Mouse (Mus musculus) small intestine, adult 2 months (tissue): ENCODE measurements around the gene Gm45208. TPM values are rescaled to one million over a fixed set of nuclear protein-coding genes. Genes with fewer than 3 reads are reported as not detected.

ENCODE experiments used
- H3K27ac ChIP-seq: fragments of 200-500 bp; 2 replicates; pipeline ENCODE4 v1.5.1; 2012; ENCODE audit warnings: low read depth, low read length, control low read depth, inconsistent platforms; ENCODE audit not compliant: insufficient read depth
- H3K27me3 ChIP-seq: fragments of 200-500 bp; 2 replicates; pipeline ENCODE4 v1.6.1; 2012; ENCODE audit warnings: mild to moderate bottlenecking, moderate library complexity, low read length, inconsistent platforms; ENCODE audit not compliant: control insufficient read depth, insufficient read depth
- H3K36me3 ChIP-seq: fragments of 200-500 bp; 2 replicates; pipeline ENCODE4 v1.6.1; 2012; ENCODE audit warnings: mild to moderate bottlenecking, low read length, control low read depth, inconsistent platforms; ENCODE audit not compliant: control insufficient read depth, insufficient read depth
- H3K4me1 ChIP-seq: fragments of 200-500 bp; 2 replicates; pipeline ENCODE4 v1.6.1; 2012; ENCODE audit warnings: low read length, inconsistent platforms, mixed read lengths; ENCODE audit not compliant: control insufficient read depth, insufficient read depth, insufficient read length
- H3K4me3 ChIP-seq: fragments of 200-500 bp; 2 replicates; pipeline ENCODE4 v1.5.1; 2012; ENCODE audit warnings: low read depth, mild to moderate bottlenecking, control low read depth, inconsistent platforms, low read length, moderate library complexity
- CTCF ChIP-seq: fragments of 200-500 bp; IDR thresholded peaks from 2 replicates; pipeline ENCODE4 v1.5.1; 2012; ENCODE audit warnings: low read depth, mild to moderate bottlenecking, control low read depth, inconsistent platforms, low read length, moderate library complexity, mixed read lengths; ENCODE audit not compliant: insufficient replicate concordance, insufficient read length; ENCODE audit errors: extremely low read depth
- POLR2A ChIP-seq: fragments of 200-500 bp; IDR thresholded peaks from 2 replicates; pipeline ENCODE4 v1.6.1; 2012; ENCODE audit warnings: low read depth, mild to moderate bottlenecking, control low read depth, inconsistent platforms, low read length, moderate library complexity
- WGBS: fragments of 180-500 bp; shearing (Covaris S2); methylation state at CpG from one replicate; pipeline ENCODE4 v1.1.7; 2018; 5-methylcytosine and 5-hydroxymethylcytosine counted together
- polyA plus RNA-seq: library from polyadenylated mRNA; depleted of rRNA; stranded (reverse); fragments of >200 nt; gene quantifications from 2 replicates; pipeline ENCODE4 v1.2.3, GENCODE M21; 2012; rRNA removed

Gm45208 gene
- 0.10 and 0.25 TPM in 2 replicates for polyA plus RNA-seq

- Histone ChIP-seq H3K27ac (peak within 1 kb of the TSS; percentile 94), H3K4me3 (peak within 1 kb of the TSS; percentile 96), H3K36me3 (peaks cover 5% of the 10 kb centered on the region), H3K27me3 (no peaks in the 10 kb centered on the region), H3K4me1 (no peaks in the 10 kb centered on the region)
- WGBS, result 18% methylated on average over 22 of the region's 22 CpGs
- TF ChIP-seq POLR2A (0 out of 2 replicates have a peak, but pooled peaks have one; percentile 27), CTCF (no peak)
These were observed at the start of gene Gm45208 for GRCm38 (mm10) chrX:7721514-7722281. TSS of gene Gm45208 (plus strand) at chrX:7722245.

GRCm38 (mm10) chrX:7672739-7673138, 49.3 kb upstream of the Gm45208 start:
- Histone ChIP-seq H3K4me1 (peaks cover 4% of the 10 kb centered on the region; the same call in 1 of the 2 replicates), H3K4me3 (no peak overlapping the region), H3K27me3 (no peaks in the 10 kb centered on the region), H3K36me3 (peaks cover 2% of the 10 kb centered on the region; the same call in 1 of the 2 replicates), H3K27ac (no peak overlapping the region)
- WGBS, result 58% methylated on average over 6 of the region's 6 CpGs
- no peak for TF ChIP-seq POLR2A
- TF ChIP-seq CTCF, result no peak

GRCm38 (mm10) chrX:7673578-7674281, 48.3 kb upstream of the Gm45208 start:
- 13% methylated on average over 12 of the region's 12 CpGs for WGBS
- Histone ChIP-seq H3K4me3 (peak overlapping the region; percentile 58), H3K27ac (peak overlapping the region; percentile 80), H3K36me3 (peaks cover 2% of the 10 kb centered on the region; the same call in 1 of the 2 replicates), H3K4me1 (peaks cover 4% of the 10 kb centered on the region; the same call in 1 of the 2 replicates), H3K27me3 (no peaks in the 10 kb centered on the region)
- TF ChIP-seq POLR2A, result no peak
- TF ChIP-seq CTCF, result no peak

GRCm38 (mm10) chrX:7674284-7675000, 47.6 kb upstream of the Gm45208 start:
- peak overlapping the region; percentile 58 for H3K4me3 ChIP-seq
- no peaks in the 10 kb centered on the region for H3K27me3 ChIP-seq
- peak overlapping the region; percentile 80 for H3K27ac ChIP-seq
- no peaks in the 10 kb centered on the region for H3K36me3 ChIP-seq
- WGBS, result 26% methylated on average over 28 of the region's 28 CpGs
- peak; percentile 16; the same call in 1 of the 2 replicates for TF ChIP-seq POLR2A
- TF ChIP-seq CTCF, result no peak
- H3K4me1 ChIP-seq, result peaks cover 4% of the 10 kb centered on the region; the same call in 1 of the 2 replicates

- H3K4me3 ChIP-seq, result peak overlapping the region; percentile 58
- H3K4me1 ChIP-seq, result peaks cover 4% of the 10 kb centered on the region; the same call in 1 of the 2 replicates
- H3K27me3 ChIP-seq, result no peaks in the 10 kb centered on the region
- TF ChIP-seq POLR2A, result no peak
- TF ChIP-seq CTCF, result no peak
- WGBS, result 20% methylated on average over 10 of the region's 10 CpGs
- no peak overlapping the region for H3K27ac ChIP-seq
- no peaks in the 10 kb centered on the region for H3K36me3 ChIP-seq
These were observed 47.1 kb upstream of the Gm45208 start for GRCm38 (mm10) chrX:7675001-7675380.

- Histone ChIP-seq H3K4me3 (no peak overlapping the region), H3K27me3 (no peaks in the 10 kb centered on the region), H3K27ac (no peak overlapping the region), H3K4me1 (no peaks in the 10 kb centered on the region), H3K36me3 (no peaks in the 10 kb centered on the region)
- TF ChIP-seq POLR2A, result no peak
- TF ChIP-seq CTCF, result no peak
- WGBS, result 37% methylated on average over 3 of the region's 3 CpGs
These were observed 43.1 kb upstream of the Gm45208 start for GRCm38 (mm10) chrX:7678986-7679385.
